Mouse (Mus musculus): ENCODE results near the gene Mpp1. TPM values are rescaled to one million over a fixed set of nuclear protein-coding genes. Genes with fewer than 3 reads are reported as not detected.

Mpp1 gene
- polyA plus RNA-seq, 1 experiment from 2014 or later = 22.6 TPM

DNA sequence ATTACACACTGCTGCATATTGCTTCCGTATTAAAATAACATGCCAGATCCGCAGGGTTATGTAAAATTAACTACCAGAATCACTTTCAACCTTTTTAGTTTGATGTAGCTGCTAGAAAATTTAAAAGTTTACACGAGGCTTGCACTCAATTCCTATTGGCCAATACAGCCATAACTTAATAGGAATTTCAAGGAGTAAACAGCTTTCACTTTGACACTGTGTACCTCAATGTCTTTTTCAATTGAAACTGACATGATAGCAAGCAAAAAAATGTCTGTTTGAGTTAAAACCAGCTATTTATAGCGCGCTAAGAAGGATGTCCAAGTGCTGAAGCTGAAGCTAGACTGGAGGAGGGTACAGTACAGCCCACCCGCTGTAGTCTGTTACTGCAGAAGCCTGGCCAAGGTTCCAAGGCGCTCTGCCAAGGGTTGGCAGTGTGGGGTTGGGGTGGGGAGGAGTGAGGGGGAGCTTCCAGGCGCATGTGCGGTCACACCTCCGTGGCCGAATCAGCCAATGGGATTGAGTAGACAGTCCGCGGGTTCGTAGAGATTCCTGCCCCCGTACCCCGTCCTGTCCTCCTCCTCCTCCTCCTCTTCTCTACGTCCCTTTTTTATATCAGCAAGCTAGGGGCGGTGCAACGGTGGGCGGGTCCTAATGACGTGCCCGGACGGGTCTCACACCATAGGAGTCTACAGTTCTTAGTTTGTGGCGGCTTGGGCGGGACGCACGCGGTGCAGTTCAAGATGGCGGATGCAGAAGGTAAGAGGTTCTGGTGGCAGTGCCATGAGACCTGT, 35.2 kb downstream of the Mpp1 start, which contains the start of gene Dkc1:
TSS of gene Dkc1 (plus strand) at position 486 of the 794 bp plus-strand sequence.
- Histone ChIP-seq H3K9ac (ENCODE audit: low read depth, low read length) (peak within 1 kb of the TSS; percentile 64), H3K36me3 (ENCODE audit: control insufficient read depth, insufficient read depth, low read length) (no peaks in the 10 kb centered on the region), H3K9me3 (replicated peaks; ENCODE audit: control insufficient read depth, low read length, poor library complexity, severe bottlenecking) (no peaks in the 10 kb centered on the region), H3K4me2 (ENCODE audit: low read length) (peak within 1 kb of the TSS; percentile 59), H3K4me1 (ENCODE audit: control insufficient read depth, insufficient read depth, low read length) (peaks cover 9% of the 10 kb centered on the region; the same call in 1 of the 2 replicates), H3K27ac (ENCODE audit: low read length) (peak within 1 kb of the TSS; percentile 72), H3K27me3 (ENCODE audit: control insufficient read depth, insufficient read depth, low read depth, low read length) (no peaks in the 10 kb centered on the region), H3K4me3 (ENCODE audit: low read depth, low read length) (peak within 1 kb of the TSS; percentile 51)
- WGBS = 21% methylated on average over 27 of the region's 29 CpGs
- peak; percentile 100 for ATAC-seq

- H3K4me1 ChIP-seq (ENCODE audit: control insufficient read depth, insufficient read depth, low read length) = no peaks in the 10 kb centered on the region
- H3K9ac ChIP-seq (ENCODE audit: low read depth, low read length) = no peak overlapping the region
- ATAC-seq = peak; percentile 23; the same call in 1 of the 2 replicates
- WGBS = 10% methylated on average over 1 of the region's 1 CpGs
- no peaks in the 10 kb centered on the region for H3K36me3 ChIP-seq (ENCODE audit: control insufficient read depth, insufficient read depth, low read length)
- H3K9me3 ChIP-seq (replicated peaks; ENCODE audit: control insufficient read depth, low read length, poor library complexity, severe bottlenecking) = no peaks in the 10 kb centered on the region
- no peak overlapping the region; the same call in 1 of the 2 replicates for H3K4me3 ChIP-seq (ENCODE audit: low read depth, low read length)
- no peaks in the 10 kb centered on the region for H3K27me3 ChIP-seq (ENCODE audit: control insufficient read depth, insufficient read depth, low read depth, low read length)
- H3K27ac ChIP-seq (ENCODE audit: low read length) = no peak overlapping the region
- H3K4me2 ChIP-seq (ENCODE audit: low read length) = peak overlapping the region; percentile 57; the same call in 1 of the 2 replicates
These were observed 45.2 kb downstream of the Mpp1 start for GRCm38 (mm10) chrX:75085654-75086053.

DNA sequence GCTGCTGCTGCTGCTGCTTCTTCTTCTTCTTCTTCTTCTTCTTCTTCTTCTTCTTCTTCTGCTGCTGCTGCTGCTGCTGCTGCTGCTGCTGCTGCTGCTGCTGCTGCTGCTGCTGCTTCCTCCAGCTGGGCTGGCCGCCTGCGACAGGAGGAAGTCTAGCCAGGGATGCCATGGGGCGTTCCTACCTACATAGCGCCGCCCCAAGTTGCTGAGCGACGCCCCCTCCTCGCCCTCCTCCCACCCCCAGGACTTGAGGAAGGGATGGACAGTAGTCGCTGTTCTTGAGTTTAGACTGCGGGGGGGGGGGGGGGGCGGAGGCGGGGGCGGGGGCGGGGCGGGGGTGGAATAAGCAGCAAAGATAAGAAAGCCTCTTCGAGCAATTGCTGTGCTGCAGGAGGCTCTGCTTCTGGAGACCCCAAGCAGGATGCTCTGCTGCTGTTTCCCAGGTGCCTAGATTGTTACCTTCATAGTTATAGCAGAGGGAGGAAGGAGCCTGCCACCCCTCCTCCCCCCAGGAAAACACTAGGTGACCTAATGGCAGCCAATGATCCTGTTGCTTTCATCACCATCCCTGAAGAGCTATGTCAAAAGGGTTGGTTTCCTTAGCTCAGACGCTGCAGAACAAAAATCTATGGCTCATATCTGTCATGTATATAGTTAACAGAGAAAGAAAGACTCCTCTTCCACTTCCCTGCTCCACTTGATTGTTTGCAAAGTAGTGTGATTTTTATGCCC, 45.9 kb downstream of the Mpp1 start, which contains the start of gene Gab3:
TSS of gene Gab3 (minus strand) at position 685 of the 735 bp plus-strand sequence.
- WGBS = 17% methylated on average over 9 of the region's 17 CpGs
- peak within 1 kb of the TSS; percentile 54; the same call in 1 of the 2 replicates for H3K9ac ChIP-seq (ENCODE audit: low read depth, low read length)

GRCm38 (mm10) chrX:75083982-75084773, 46.6 kb downstream of the Mpp1 start:
- no peaks in the 10 kb centered on the region for H3K27me3 ChIP-seq (ENCODE audit: control insufficient read depth, insufficient read depth, low read depth, low read length)
- no peaks in the 10 kb centered on the region for H3K36me3 ChIP-seq (ENCODE audit: control insufficient read depth, insufficient read depth, low read length)
- peak overlapping the region; percentile 54; the same call in 1 of the 2 replicates for H3K9ac ChIP-seq (ENCODE audit: low read depth, low read length)
- peak overlapping the region; percentile 7; the same call in 1 of the 2 replicates for H3K27ac ChIP-seq (ENCODE audit: low read length)
- peak; percentile 92 for ATAC-seq
- H3K4me2 ChIP-seq (ENCODE audit: low read length) = peak overlapping the region; percentile 57
- H3K4me1 ChIP-seq (ENCODE audit: control insufficient read depth, insufficient read depth, low read length) = no peaks in the 10 kb centered on the region
- 23% methylated on average over 24 of the region's 26 CpGs for WGBS
- no peaks in the 10 kb centered on the region for H3K9me3 ChIP-seq (replicated peaks; ENCODE audit: control insufficient read depth, low read length, poor library complexity, severe bottlenecking)
- H3K4me3 ChIP-seq (ENCODE audit: low read depth, low read length) = peak overlapping the region; percentile 42

More for the DNA sequence above, 45.9 kb downstream of the Mpp1 start, which contains the start of gene Gab3:
- H3K36me3 ChIP-seq (ENCODE audit: control insufficient read depth, insufficient read depth, low read length) = no peaks in the 10 kb centered on the region
- H3K4me1 ChIP-seq (ENCODE audit: control insufficient read depth, insufficient read depth, low read length) = no peaks in the 10 kb centered on the region
- H3K4me3 ChIP-seq (ENCODE audit: low read depth, low read length) = peak within 1 kb of the TSS; percentile 42
- H3K9me3 ChIP-seq (replicated peaks; ENCODE audit: control insufficient read depth, low read length, poor library complexity, severe bottlenecking) = no peaks in the 10 kb centered on the region
- no peaks in the 10 kb centered on the region for H3K27me3 ChIP-seq (ENCODE audit: control insufficient read depth, insufficient read depth, low read depth, low read length)
- H3K27ac ChIP-seq (ENCODE audit: low read length) = peak within 1 kb of the TSS; percentile 53; the same call in 1 of the 2 replicates
- ATAC-seq = peak; percentile 96
- peak within 1 kb of the TSS; percentile 57 for H3K4me2 ChIP-seq (ENCODE audit: low read length)

GRCm38 (mm10) chrX:75082351-75082750, 48.5 kb downstream of the Mpp1 start:
- no peaks in the 10 kb centered on the region for H3K9me3 ChIP-seq (replicated peaks; ENCODE audit: control insufficient read depth, low read length, poor library complexity, severe bottlenecking)
- H3K4me3 ChIP-seq (ENCODE audit: low read depth, low read length) = no peak overlapping the region
- no peaks in the 10 kb centered on the region for H3K27me3 ChIP-seq (ENCODE audit: control insufficient read depth, insufficient read depth, low read depth, low read length)
- no peak overlapping the region for H3K4me2 ChIP-seq (ENCODE audit: low read length)
- no peaks in the 10 kb centered on the region for H3K4me1 ChIP-seq (ENCODE audit: control insufficient read depth, insufficient read depth, low read length)
- no peak for ATAC-seq
- no peak overlapping the region for H3K9ac ChIP-seq (ENCODE audit: low read depth, low read length)
- WGBS = 57% methylated on average over 2 of the region's 2 CpGs
- H3K36me3 ChIP-seq (ENCODE audit: control insufficient read depth, insufficient read depth, low read length) = no peaks in the 10 kb centered on the region
- no peak overlapping the region for H3K27ac ChIP-seq (ENCODE audit: low read length)

Other genes starting within 250 kb of the Mpp1 start
- gene Gab3, start 45.6 kb downstream of the Mpp1 start, polyA plus RNA-seq (2015; fragmentation: Nextera tagmentation; extraction: Ambion mirVana) = 2.8 TPM in 2 replicates
- 50.1 and 57.5 TPM in 2 replicates for gene Dkc1, start 35.2 kb downstream of the Mpp1 start, polyA plus RNA-seq (2015; fragmentation: Nextera tagmentation; extraction: Ambion mirVana)
- gene Smim9, start 32.8 kb upstream of the Mpp1 start, polyA plus RNA-seq (2015; fragmentation: Nextera tagmentation; extraction: Ambion mirVana) = not detected in 2 replicates